Mouse (Mus musculus): Measurements from ENCODE around the gene Il12rb2. TPM values are rescaled to one million over a fixed set of nuclear protein-coding genes. Genes with fewer than 3 reads are reported as not detected.

The Il12rb2 gene
- polyA plus RNA-seq (2016; fragmentation: Nextera tagmentation; extraction: Ambion mirVana), result 0.05 TPM in 1 of 2 replicates, not detected in the other

- Histone ChIP-seq H3K4me1 (peaks cover 6% of the 10 kb centered on the region; the same call in 1 of the 2 replicates), H3K27me3 (ENCODE audit: insufficient read depth, poor library complexity, severe bottlenecking) (peaks cover 12% of the 10 kb centered on the region), H3K36me3 (no peaks in the 10 kb centered on the region), H3K4me3 (peak within 1 kb of the TSS; percentile 60), H3K9me3 (no peaks in the 10 kb centered on the region), H3K27ac (no peak within 1 kb of the TSS)
- WGBS, result under 1% methylated on average over 26 of the region's 26 CpGs
- DNase-seq (ENCODE audit: low spot score), result no peak
These were observed at the start of gene Il12rb2 for GRCm38 (mm10) chr6:67375982-67376391. TSS of gene Il12rb2 (minus strand) at chr6:67376188.

GRCm38 (mm10) chr6:67421761-67422160, 45.8 kb upstream of the Il12rb2 start:
- Histone ChIP-seq H3K27me3 (ENCODE audit: insufficient read depth, poor library complexity, severe bottlenecking) (no peaks in the 10 kb centered on the region), H3K4me1 (no peaks in the 10 kb centered on the region), H3K36me3 (no peaks in the 10 kb centered on the region), H3K27ac (no peak overlapping the region), H3K9me3 (no peaks in the 10 kb centered on the region), H3K4me3 (no peak overlapping the region)
- WGBS, result 86% methylated on average over 5 of the region's 5 CpGs
- DNase-seq (ENCODE audit: low spot score), result no peak

- Histone ChIP-seq H3K4me3 (no peak overlapping the region), H3K27ac (no peak overlapping the region), H3K9me3 (no peaks in the 10 kb centered on the region), H3K4me1 (no peaks in the 10 kb centered on the region), H3K36me3 (no peaks in the 10 kb centered on the region), H3K27me3 (ENCODE audit: insufficient read depth, poor library complexity, severe bottlenecking) (no peaks in the 10 kb centered on the region)
- WGBS, result 69% methylated on average over 3 of the region's 3 CpGs
- no peak for DNase-seq (ENCODE audit: low spot score)
These were observed 40.6 kb upstream of the Il12rb2 start for GRCm38 (mm10) chr6:67416557-67416956.

- Histone ChIP-seq H3K27ac (no peak overlapping the region), H3K4me1 (no peaks in the 10 kb centered on the region), H3K27me3 (ENCODE audit: insufficient read depth, poor library complexity, severe bottlenecking) (no peaks in the 10 kb centered on the region), H3K9me3 (no peaks in the 10 kb centered on the region), H3K36me3 (no peaks in the 10 kb centered on the region), H3K4me3 (no peak overlapping the region)
- 88% methylated on average over 5 of the region's 5 CpGs for WGBS
- no peak for DNase-seq (ENCODE audit: low spot score)
These were observed 39.3 kb upstream of the Il12rb2 start for GRCm38 (mm10) chr6:67415276-67415675.

- Histone ChIP-seq H3K27me3 (ENCODE audit: insufficient read depth, poor library complexity, severe bottlenecking) (no peaks in the 10 kb centered on the region), H3K27ac (no peak overlapping the region), H3K9me3 (no peaks in the 10 kb centered on the region), H3K36me3 (no peaks in the 10 kb centered on the region), H3K4me3 (no peak overlapping the region), H3K4me1 (no peaks in the 10 kb centered on the region)
- no peak for DNase-seq (ENCODE audit: low spot score)
- 70% methylated on average over 2 of the region's 2 CpGs for WGBS
These were observed 37.4 kb upstream of the Il12rb2 start for GRCm38 (mm10) chr6:67413378-67413777.

- Histone ChIP-seq H3K4me1 (no peaks in the 10 kb centered on the region), H3K4me3 (no peak overlapping the region), H3K36me3 (no peaks in the 10 kb centered on the region), H3K27ac (no peak overlapping the region), H3K27me3 (ENCODE audit: insufficient read depth, poor library complexity, severe bottlenecking) (no peaks in the 10 kb centered on the region), H3K9me3 (no peaks in the 10 kb centered on the region)
- WGBS, result 77% methylated on average over 3 of the region's 3 CpGs
- no peak for DNase-seq (ENCODE audit: low spot score)
These were observed 29.3 kb upstream of the Il12rb2 start for GRCm38 (mm10) chr6:67405281-67405682.

- Histone ChIP-seq H3K9me3 (no peaks in the 10 kb centered on the region), H3K36me3 (no peaks in the 10 kb centered on the region), H3K4me3 (no peak overlapping the region), H3K27me3 (ENCODE audit: insufficient read depth, poor library complexity, severe bottlenecking) (no peaks in the 10 kb centered on the region), H3K4me1 (no peaks in the 10 kb centered on the region), H3K27ac (no peak overlapping the region)
- no peak for DNase-seq (ENCODE audit: low spot score)
- WGBS, result 76% methylated on average over 5 of the region's 5 CpGs
These were observed 23.6 kb upstream of the Il12rb2 start for GRCm38 (mm10) chr6:67399551-67399950.

- Histone ChIP-seq H3K9me3 (no peaks in the 10 kb centered on the region), H3K27ac (no peak overlapping the region), H3K27me3 (ENCODE audit: insufficient read depth, poor library complexity, severe bottlenecking) (no peaks in the 10 kb centered on the region), H3K36me3 (no peaks in the 10 kb centered on the region), H3K4me3 (no peak overlapping the region), H3K4me1 (no peaks in the 10 kb centered on the region)
- WGBS, result 87% methylated on average over 4 of the region's 4 CpGs
- no peak for DNase-seq (ENCODE audit: low spot score)
These were observed 10.2 kb downstream of the Il12rb2 start for GRCm38 (mm10) chr6:67365785-67366184.

- WGBS, result 60% methylated on average over 6 of the region's 6 CpGs
- no peak for DNase-seq (ENCODE audit: low spot score)
- H3K36me3 ChIP-seq, result no peaks in the 10 kb centered on the region
- H3K4me3 ChIP-seq, result no peak overlapping the region
- H3K9me3 ChIP-seq, result no peaks in the 10 kb centered on the region
- no peak overlapping the region for H3K27ac ChIP-seq
- no peaks in the 10 kb centered on the region for H3K27me3 ChIP-seq (ENCODE audit: insufficient read depth, poor library complexity, severe bottlenecking)
- no peaks in the 10 kb centered on the region for H3K4me1 ChIP-seq
These were observed 27.9 kb downstream of the Il12rb2 start for GRCm38 (mm10) chr6:67348065-67348464.

- H3K27ac ChIP-seq, result no peak overlapping the region
- H3K9me3 ChIP-seq, result no peaks in the 10 kb centered on the region
- DNase-seq (ENCODE audit: low spot score), result no peak
- H3K36me3 ChIP-seq, result no peaks in the 10 kb centered on the region
- H3K4me3 ChIP-seq, result no peak overlapping the region
- H3K27me3 ChIP-seq (ENCODE audit: insufficient read depth, poor library complexity, severe bottlenecking), result no peaks in the 10 kb centered on the region
- no peaks in the 10 kb centered on the region for H3K4me1 ChIP-seq
These were observed 36.5 kb downstream of the Il12rb2 start for GRCm38 (mm10) chr6:67339494-67339893.

- no peaks in the 10 kb centered on the region for H3K9me3 ChIP-seq
- H3K27me3 ChIP-seq (ENCODE audit: insufficient read depth, poor library complexity, severe bottlenecking), result no peaks in the 10 kb centered on the region
- H3K36me3 ChIP-seq, result no peaks in the 10 kb centered on the region
- no peaks in the 10 kb centered on the region for H3K4me1 ChIP-seq
- DNase-seq (ENCODE audit: low spot score), result no peak
- no peak overlapping the region for H3K27ac ChIP-seq
- H3K4me3 ChIP-seq, result no peak overlapping the region
These were observed 38.0 kb downstream of the Il12rb2 start for GRCm38 (mm10) chr6:67337943-67338342.

GRCm38 (mm10) chr6:67323788-67324187, 52.2 kb downstream of the Il12rb2 start:
- no peaks in the 10 kb centered on the region for H3K36me3 ChIP-seq
- 91% methylated on average over 3 of the region's 3 CpGs for WGBS
- no peaks in the 10 kb centered on the region for H3K9me3 ChIP-seq
- no peaks in the 10 kb centered on the region for H3K4me1 ChIP-seq
- no peaks in the 10 kb centered on the region for H3K27me3 ChIP-seq (ENCODE audit: insufficient read depth, poor library complexity, severe bottlenecking)
- no peak overlapping the region for H3K27ac ChIP-seq
- no peak for DNase-seq (ENCODE audit: low spot score)
- no peak overlapping the region for H3K4me3 ChIP-seq

GRCm38 (mm10) chr6:67318451-67318850, 57.5 kb downstream of the Il12rb2 start:
- DNase-seq (ENCODE audit: low spot score), result peak; percentile 79
- Histone ChIP-seq H3K27me3 (ENCODE audit: insufficient read depth, poor library complexity, severe bottlenecking) (no peaks in the 10 kb centered on the region), H3K9me3 (no peaks in the 10 kb centered on the region), H3K36me3 (no peaks in the 10 kb centered on the region), H3K4me3 (no peak overlapping the region), H3K4me1 (no peaks in the 10 kb centered on the region), H3K27ac (no peak overlapping the region)
- WGBS, result 26% methylated on average over 10 of the region's 10 CpGs

GRCm38 (mm10) chr6:67317827-67318338, 58.1 kb downstream of the Il12rb2 start:
- WGBS, result 80% methylated on average over 8 of the region's 8 CpGs
- Histone ChIP-seq H3K36me3 (no peaks in the 10 kb centered on the region), H3K27ac (no peak overlapping the region), H3K4me1 (no peaks in the 10 kb centered on the region), H3K27me3 (ENCODE audit: insufficient read depth, poor library complexity, severe bottlenecking) (no peaks in the 10 kb centered on the region), H3K9me3 (no peaks in the 10 kb centered on the region), H3K4me3 (no peak overlapping the region)
- DNase-seq (ENCODE audit: low spot score), result no peak
